25 mouse cellular contexts compared by ENCODE assay signal in the genomic region with DNA sequence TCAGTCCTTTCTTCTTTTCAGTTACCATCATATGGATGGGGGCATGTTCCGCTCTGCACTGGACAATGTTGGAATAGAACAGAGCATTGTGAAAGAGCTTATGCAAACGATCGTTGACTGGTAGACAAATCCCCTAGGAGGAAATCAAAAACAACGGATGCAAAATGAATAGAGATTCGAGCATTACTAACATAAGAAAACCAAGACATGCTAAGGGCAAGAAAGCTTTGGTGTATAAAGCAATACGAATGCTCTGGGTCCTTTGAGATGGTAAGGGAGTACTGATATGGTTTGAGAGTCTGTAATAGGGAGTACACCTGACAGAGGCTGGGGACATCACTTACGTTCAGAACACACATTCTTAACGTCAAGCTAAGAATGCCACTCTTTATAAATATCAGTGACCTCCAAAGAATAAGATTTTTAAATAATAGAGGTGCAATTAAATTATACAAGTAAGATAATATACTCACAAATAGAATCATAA.
DNase-seq lines count a peak whose midpoint lies in the region; ATAC-seq lines count a peak whose summit lies in the region.
"Had no signal": no experiment of that assay in that cellular context is flagged by ENCODE, and none has a peak within 500 bp of the region (broad histone marks: within the 10 kb centered on the region; RNA-seq: fewer than 3 reads in every experiment).

No protein-coding gene starts in this region.

- H3K9me3 ChIP-seq in forebrain, embryonic 15.5 days = no peaks in the 10 kb centered on the region
- H3K9me3 ChIP-seq in forebrain, embryonic 12.5 days = no peaks in the 10 kb centered on the region
- H3K9me3 ChIP-seq in midbrain, embryonic 11.5 days (ENCODE audit: control insufficient read depth, low read length) = no peaks in the 10 kb centered on the region
- H3K9me3 ChIP-seq in midbrain, embryonic 10.5 days (replicated peaks) = no peaks in the 10 kb centered on the region
- H3K9me3 ChIP-seq in midbrain, embryonic 12.5 days = no peaks in the 10 kb centered on the region
- no peaks in the 10 kb centered on the region for H3K9me3 ChIP-seq in neural tube, embryonic 14.5 days (ENCODE audit: control insufficient read depth, low read length)
- H3K9me3 ChIP-seq in kidney, embryonic 14.5 days (ENCODE audit: control insufficient read depth, low read length) = no peaks in the 10 kb centered on the region
- H3K9me3 ChIP-seq: embryonic facial prominence, embryonic 10.5 days; limb, embryonic 15.5 days; stomach, embryonic 15.5 days had no signal

- no peaks in the 10 kb centered on the region for H3K36me3 ChIP-seq in forebrain, embryonic 15.5 days
- no peaks in the 10 kb centered on the region for H3K36me3 ChIP-seq in forebrain, embryonic 12.5 days (replicated peaks)
- H3K36me3 ChIP-seq in midbrain, embryonic 11.5 days (ENCODE audit: control insufficient read depth, insufficient read depth, low read length) = no peaks in the 10 kb centered on the region
- H3K36me3 ChIP-seq in midbrain, embryonic 10.5 days = no peaks in the 10 kb centered on the region
- H3K36me3 ChIP-seq in midbrain, embryonic 12.5 days = no peaks in the 10 kb centered on the region
- no peaks in the 10 kb centered on the region for H3K36me3 ChIP-seq in neural tube, embryonic 14.5 days (ENCODE audit: control insufficient read depth, insufficient read depth, low read length)
- no peaks in the 10 kb centered on the region for H3K36me3 ChIP-seq in kidney, embryonic 14.5 days (ENCODE audit: control insufficient read depth, insufficient read depth, low read length)
- H3K36me3 ChIP-seq: embryonic facial prominence, embryonic 10.5 days; limb, embryonic 15.5 days; stomach, embryonic 15.5 days had no signal

- 60% methylated on average over 8 of the region's 8 CpGs for WGBS in forebrain, embryonic 15.5 days
- 62% methylated on average over 8 of the region's 8 CpGs for WGBS in forebrain, embryonic 12.5 days
- WGBS in midbrain, embryonic 11.5 days = 73% methylated on average over 8 of the region's 8 CpGs
- WGBS in midbrain, embryonic 10.5 days = 83% methylated on average over 8 of the region's 8 CpGs
- 48% methylated on average over 8 of the region's 8 CpGs for WGBS in midbrain, embryonic 12.5 days
- WGBS in neural tube, embryonic 14.5 days = 64% methylated on average over 8 of the region's 8 CpGs
- WGBS in kidney, embryonic 14.5 days = 91% methylated on average over 8 of the region's 8 CpGs

- H3K4me1 ChIP-seq in forebrain, embryonic 15.5 days = 0 out of 2 replicates have a peak, but pooled peaks cover 7% of the 10 kb centered on the region
- H3K4me1 ChIP-seq in forebrain, embryonic 12.5 days = peaks cover 6% of the 10 kb centered on the region
- no peaks in the 10 kb centered on the region for H3K4me1 ChIP-seq in midbrain, embryonic 11.5 days (ENCODE audit: control insufficient read depth, insufficient read depth, low read length)
- 0 out of 2 replicates have a peak, but pooled peaks cover 3% of the 10 kb centered on the region for H3K4me1 ChIP-seq in midbrain, embryonic 10.5 days
- no peaks in the 10 kb centered on the region for H3K4me1 ChIP-seq in midbrain, embryonic 12.5 days
- no peaks in the 10 kb centered on the region for H3K4me1 ChIP-seq in neural tube, embryonic 14.5 days (ENCODE audit: control insufficient read depth, insufficient read depth, low read length)
- no peaks in the 10 kb centered on the region for H3K4me1 ChIP-seq in kidney, embryonic 14.5 days (ENCODE audit: control insufficient read depth, insufficient read depth, low read length)
- H3K4me1 ChIP-seq: embryonic facial prominence, embryonic 10.5 days; megakaryocyte, embryonic 14.5 days; stomach, embryonic 15.5 days had no signal

- no peak overlapping the region for H3K9ac ChIP-seq in forebrain, embryonic 15.5 days (replicated peaks)
- H3K9ac ChIP-seq in forebrain, embryonic 12.5 days = no peak overlapping the region
- no peak overlapping the region for H3K9ac ChIP-seq in midbrain, embryonic 11.5 days (ENCODE audit: low read length)
- H3K9ac ChIP-seq in midbrain, embryonic 12.5 days (replicated peaks) = no peak overlapping the region
- H3K9ac ChIP-seq in neural tube, embryonic 14.5 days (replicated peaks; ENCODE audit: low read depth, low read length) = no peak overlapping the region
- H3K9ac ChIP-seq in kidney, embryonic 14.5 days (ENCODE audit: low read depth, low read length) = no peak overlapping the region
- H3K9ac ChIP-seq: limb, embryonic 15.5 days; liver, embryonic 14.5 days; lung, embryonic 14.5 days; stomach, embryonic 15.5 days had no signal

- peak; percentile 46; the same call in 1 of the 2 replicates for ATAC-seq in forebrain, embryonic 15.5 days (replicated peaks)
- ATAC-seq in forebrain, embryonic 12.5 days (ENCODE audit: low FRiP score) = no peak
- peak; percentile 64; the same call in 1 of the 2 replicates for ATAC-seq in midbrain, embryonic 11.5 days (ENCODE audit: low FRiP score)
- ATAC-seq in midbrain, embryonic 12.5 days (ENCODE audit: low FRiP score, low read depth) = peak; percentile 77
- no peak for ATAC-seq in neural tube, embryonic 14.5 days (ENCODE audit: low read depth)
- no peak for ATAC-seq in kidney, embryonic 14.5 days (ENCODE audit: low FRiP score, low TSS enrichment)
- ATAC-seq: CD4-positive, CD25-positive, alpha-beta regulatory T cell, adult 4 months; inflammation-experienced regulatory T-cells, adult 6 months had no signal

- H3K27me3 ChIP-seq in forebrain, embryonic 15.5 days = no peaks in the 10 kb centered on the region
- H3K27me3 ChIP-seq in forebrain, embryonic 12.5 days = no peaks in the 10 kb centered on the region
- no peaks in the 10 kb centered on the region for H3K27me3 ChIP-seq in midbrain, embryonic 11.5 days (ENCODE audit: control insufficient read depth, insufficient read depth, low read length)
- H3K27me3 ChIP-seq in midbrain, embryonic 10.5 days (ENCODE audit: low read depth, poor library complexity, severe bottlenecking) = no peaks in the 10 kb centered on the region
- H3K27me3 ChIP-seq in midbrain, embryonic 12.5 days = no peaks in the 10 kb centered on the region
- H3K27me3 ChIP-seq in neural tube, embryonic 14.5 days (ENCODE audit: control insufficient read depth, insufficient read depth, low read length) = no peaks in the 10 kb centered on the region
- H3K27me3 ChIP-seq in kidney, embryonic 14.5 days (ENCODE audit: control insufficient read depth, insufficient read depth, low read length) = no peaks in the 10 kb centered on the region
- H3K27me3 ChIP-seq: limb, embryonic 15.5 days; megakaryocyte, embryonic 14.5 days; stomach, embryonic 15.5 days had no signal

- H3K27ac ChIP-seq in forebrain, embryonic 15.5 days (replicated peaks) = peak overlapping the region; percentile 47; the same call in 1 of the 2 replicates
- no peak overlapping the region for H3K27ac ChIP-seq in forebrain, embryonic 12.5 days
- no peak overlapping the region for H3K27ac ChIP-seq in midbrain, embryonic 11.5 days (ENCODE audit: low read depth, low read length)
- no peak overlapping the region for H3K27ac ChIP-seq in midbrain, embryonic 10.5 days (replicated peaks)
- H3K27ac ChIP-seq in midbrain, embryonic 12.5 days (replicated peaks) = peak overlapping the region; percentile 70
- H3K27ac ChIP-seq in neural tube, embryonic 14.5 days (ENCODE audit: low read depth, low read length) = no peak overlapping the region
- H3K27ac ChIP-seq in kidney, embryonic 14.5 days (ENCODE audit: low read depth, low read length) = no peak overlapping the region
- H3K27ac ChIP-seq: embryonic facial prominence, embryonic 10.5 days; heart, adult 2 months; layer of hippocampus, adult 2 months; limb, embryonic 15.5 days; liver, embryonic 14.5 days; stomach, embryonic 15.5 days had no signal

- DNase-seq in midbrain, embryonic 11.5 days (ENCODE audit: low spot score, missing footprints) = no peak
- no peak for DNase-seq in midbrain, embryonic 10.5 days (ENCODE audit: low spot score)
- DNase-seq in cerebellum, adult 11-12 months = no peak
- DNase-seq: adrenal gland, postnatal 25 days; cerebellum, postnatal 10 days; gastrocnemius, postnatal 25 days; heart, adult 2 months; kidney, adult 8-10 months; kidney, postnatal 14 days; lung, embryonic 14.5 days; lung, postnatal 36 days; thymus, postnatal 36 days had no signal

- H3K4me3 ChIP-seq in forebrain, embryonic 15.5 days = no peak overlapping the region
- no peak overlapping the region for H3K4me3 ChIP-seq in forebrain, embryonic 12.5 days (replicated peaks)
- H3K4me3 ChIP-seq in midbrain, embryonic 11.5 days (ENCODE audit: low read depth, low read length) = no peak overlapping the region
- H3K4me3 ChIP-seq in midbrain, embryonic 10.5 days = no peak overlapping the region
- no peak overlapping the region for H3K4me3 ChIP-seq in midbrain, embryonic 12.5 days
- no peak overlapping the region for H3K4me3 ChIP-seq in neural tube, embryonic 14.5 days (ENCODE audit: low read depth, low read length)
- no peak overlapping the region for H3K4me3 ChIP-seq in kidney, embryonic 14.5 days (ENCODE audit: low read length)
- H3K4me3 ChIP-seq: embryonic facial prominence, embryonic 10.5 days; heart, adult 2 months; layer of hippocampus, adult 2 months; limb, embryonic 15.5 days; stomach, embryonic 15.5 days had no signal

- H3K4me2 ChIP-seq in forebrain, embryonic 15.5 days (replicated peaks) = no peak overlapping the region
- no peak overlapping the region for H3K4me2 ChIP-seq in forebrain, embryonic 12.5 days
- H3K4me2 ChIP-seq in midbrain, embryonic 11.5 days = no peak overlapping the region
- H3K4me2 ChIP-seq in midbrain, embryonic 12.5 days (replicated peaks) = peak overlapping the region; percentile 18
- H3K4me2 ChIP-seq in neural tube, embryonic 14.5 days (ENCODE audit: low read depth, low read length) = peak overlapping the region; percentile 23; the same call in 1 of the 2 replicates
- H3K4me2 ChIP-seq in kidney, embryonic 14.5 days (replicated peaks; ENCODE audit: low read depth, low read length) = no peak overlapping the region
- H3K4me2 ChIP-seq: lung, embryonic 14.5 days; stomach, embryonic 15.5 days had no signal

Comparison
In these comparisons a context has a peak if more than half of its experiments do, and no peak if none do; other contexts are left out.
1. ATAC-seq: peak in forebrain, embryonic 15.5 days (single experiment), midbrain, embryonic 11.5 days (single experiment) and midbrain, embryonic 12.5 days (single experiment); none in forebrain, embryonic 12.5 days (single experiment), neural tube, embryonic 14.5 days (single experiment) and kidney, embryonic 14.5 days (single experiment).
2. H3K27ac ChIP-seq: peak in forebrain, embryonic 15.5 days (single experiment) and midbrain, embryonic 12.5 days (single experiment); none in forebrain, embryonic 12.5 days (single experiment), midbrain, embryonic 11.5 days (single experiment), midbrain, embryonic 10.5 days (single experiment), neural tube, embryonic 14.5 days (single experiment) and kidney, embryonic 14.5 days (single experiment).
3. H3K4me2 ChIP-seq: peak in midbrain, embryonic 12.5 days (single experiment) and neural tube, embryonic 14.5 days (single experiment); none in forebrain, embryonic 15.5 days (single experiment), forebrain, embryonic 12.5 days (single experiment), midbrain, embryonic 11.5 days (single experiment) and kidney, embryonic 14.5 days (single experiment).